Mouse (Mus musculus) hindbrain, embryonic 11.5 days (tissue): ENCODE data around the gene Med13l. TPM values are rescaled to one million over a fixed set of nuclear protein-coding genes. Genes with fewer than 3 reads are reported as not detected.

ENCODE experiments used
- ATAC-seq: fragments of 200-750 bp; cut with Nextera tagmentation; 2 replicates; pipeline ENCODE4 v1.8.0; 2017; ENCODE audit warnings: mild to moderate bottlenecking, moderate TSS enrichment, moderate library complexity; ENCODE audit not compliant: low FRiP score
- DNase-seq: peaks from one replicate; pipeline ENCODE4 v3.0.0-alpha.2; 2015; ENCODE audit warnings: low spot score
- H3K27ac ChIP-seq: fragments of 300-500 bp; sonication (generic); 2 replicates; pipeline ENCODE4 v1.5.1; 2014; ENCODE audit warnings: mild to moderate bottlenecking, low read depth, low read length
- H3K27me3 ChIP-seq: fragments of 300-500 bp; sonication (generic); 2 replicates; pipeline ENCODE4 v1.6.1; 2014; ENCODE audit warnings: mild to moderate bottlenecking, low read length, moderate library complexity, mixed read lengths; ENCODE audit not compliant: control insufficient read depth, insufficient read depth
- H3K36me3 ChIP-seq: fragments of 300-500 bp; sonication (generic); 2 replicates; pipeline ENCODE4 v1.6.1; 2014; ENCODE audit warnings: mild to moderate bottlenecking, low read length, moderate library complexity, mixed read lengths; ENCODE audit not compliant: control insufficient read depth, insufficient read depth
- H3K4me1 ChIP-seq: fragments of 300-500 bp; sonication (generic); replicated peaks from 2 replicates; pipeline ENCODE4 v1.6.1; 2014; ENCODE audit warnings: low read length, mixed read lengths; ENCODE audit not compliant: control insufficient read depth, insufficient read depth
- H3K4me2 ChIP-seq: fragments of 300-500 bp; sonication (generic); replicated peaks from 2 replicates; pipeline ENCODE4 v1.6.1; 2014; ENCODE audit warnings: mild to moderate bottlenecking, low read depth, low read length
- H3K4me3 ChIP-seq: fragments of 300-500 bp; sonication (generic); 2 replicates; pipeline ENCODE4 v1.5.1; 2014; ENCODE audit warnings: low read depth, low read length
- H3K9ac ChIP-seq: fragments of 300-500 bp; sonication (generic); 2 replicates; pipeline ENCODE4 v1.6.1; 2014; ENCODE audit warnings: low read depth, low read length
- H3K9me3 ChIP-seq: fragments of 300-500 bp; sonication (generic); 2 replicates; pipeline ENCODE4 v1.6.1; 2016; ENCODE audit warnings: low read length; ENCODE audit not compliant: control insufficient read depth
- WGBS: fragments of 180-500 bp; shearing (Covaris S2); extraction: QIAGEN DNeasy Blood & Tissue Kit; methylation state at CpG from one replicate; pipeline ENCODE4 v1.1.7; 2014; 5-methylcytosine and 5-hydroxymethylcytosine counted together
- polyA plus RNA-seq: library from polyadenylated mRNA; unstranded; fragments of >200 nt; fragmentation: Nextera tagmentation; extraction: Ambion mirVana; gene quantifications from 2 replicates; pipeline ENCODE4 v1.2.1, GENCODE M21; 2014

The Med13l gene
- polyA plus RNA-seq, 1 experiment from 2014 or later = 16.1 TPM

DNA sequence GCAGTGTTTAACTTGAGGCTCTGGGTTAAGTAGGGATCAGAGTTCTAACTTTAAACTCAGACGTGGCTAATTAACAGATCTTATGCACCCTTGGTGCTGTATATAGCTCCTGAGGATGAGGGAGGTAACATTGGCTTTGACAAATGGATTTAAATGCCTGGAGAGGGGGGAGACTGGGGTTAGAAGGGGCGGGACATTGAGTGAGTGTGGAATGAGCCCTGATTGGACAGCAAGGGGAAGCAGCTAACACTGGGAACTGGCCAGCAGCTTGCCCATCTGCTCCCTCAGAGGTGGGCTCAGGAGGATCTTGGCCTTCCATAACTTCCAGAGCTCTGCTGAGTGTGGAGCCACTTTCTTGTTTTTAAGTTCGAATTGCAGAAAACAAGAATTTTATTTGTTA, 171.7 kb downstream of the Med13l start:
- no peak overlapping the region for H3K4me2 ChIP-seq
- no peak overlapping the region for H3K4me3 ChIP-seq
- 69% methylated on average over 3 of the region's 3 CpGs for WGBS
- H3K27ac ChIP-seq = no peak overlapping the region
- H3K27me3 ChIP-seq = no peaks in the 10 kb centered on the region
- H3K36me3 ChIP-seq = peaks cover 9% of the 10 kb centered on the region
- H3K4me1 ChIP-seq = no peaks in the 10 kb centered on the region
- H3K9me3 ChIP-seq = no peaks in the 10 kb centered on the region
- no peak for ATAC-seq
- peak; percentile 20 for DNase-seq
- H3K9ac ChIP-seq = no peak overlapping the region

DNA sequence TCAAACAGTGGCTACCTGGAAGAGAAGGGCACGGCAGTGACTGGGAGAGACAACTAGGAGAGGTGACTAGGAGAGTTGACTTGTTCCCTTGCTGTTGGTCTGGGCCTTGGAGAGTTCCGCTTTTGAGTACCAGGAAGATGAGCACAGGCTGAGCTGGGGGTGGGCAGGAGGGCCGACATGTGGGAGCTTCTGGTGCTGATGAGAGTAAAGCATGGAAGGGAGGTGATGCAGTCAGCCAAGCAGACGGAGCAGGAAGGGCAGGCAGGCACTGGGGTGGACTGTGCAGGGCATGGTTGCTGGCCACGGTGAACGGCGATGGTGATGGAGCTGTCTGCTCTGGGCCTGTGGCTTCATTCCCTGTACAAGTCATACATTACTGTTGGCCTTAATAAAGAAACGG, 172.2 kb downstream of the Med13l start:
- H3K4me3 ChIP-seq = no peak overlapping the region
- H3K4me1 ChIP-seq = no peaks in the 10 kb centered on the region
- no peaks in the 10 kb centered on the region for H3K9me3 ChIP-seq
- no peak overlapping the region for H3K27ac ChIP-seq
- peaks cover 7% of the 10 kb centered on the region for H3K36me3 ChIP-seq
- WGBS = 87% methylated on average over 8 of the region's 8 CpGs
- no peak overlapping the region for H3K4me2 ChIP-seq
- DNase-seq (no peak), ATAC-seq (no peak)
- no peaks in the 10 kb centered on the region for H3K27me3 ChIP-seq
- no peak overlapping the region for H3K9ac ChIP-seq

DNA sequence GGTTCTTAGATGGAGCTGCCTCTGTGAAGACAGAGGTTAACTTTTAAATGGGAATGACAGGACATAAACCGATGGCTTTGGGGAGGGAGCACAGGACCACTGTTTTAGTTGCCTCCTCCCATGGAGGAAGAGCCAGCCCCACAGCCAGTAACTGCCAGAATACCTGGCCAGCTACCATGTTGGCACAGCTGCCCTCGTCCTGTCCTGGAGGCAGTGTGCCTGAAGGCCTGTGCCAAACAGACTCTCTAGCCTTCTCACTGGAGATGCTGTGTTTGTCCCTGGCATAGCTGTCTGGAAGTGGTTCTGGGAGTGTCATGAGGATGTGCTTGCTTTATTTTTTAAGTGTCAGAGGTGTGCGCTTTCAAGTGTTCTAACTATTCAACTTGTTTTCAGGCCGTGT, 173.1 kb downstream of the Med13l start:
- ATAC-seq = no peak
- whole genome bisulfite sequencing = 87% methylated on average over 4 of the region's 4 CpGs
- Histone ChIP-seq H3K36me3 (peaks cover 8% of the 10 kb centered on the region), H3K27me3 (no peaks in the 10 kb centered on the region), H3K4me2 (no peak overlapping the region), H3K4me1 (no peaks in the 10 kb centered on the region), H3K27ac (no peak overlapping the region), H3K9me3 (no peaks in the 10 kb centered on the region), H3K4me3 (no peak overlapping the region), H3K9ac (no peak overlapping the region)
- DNase-seq = no peak

DNA sequence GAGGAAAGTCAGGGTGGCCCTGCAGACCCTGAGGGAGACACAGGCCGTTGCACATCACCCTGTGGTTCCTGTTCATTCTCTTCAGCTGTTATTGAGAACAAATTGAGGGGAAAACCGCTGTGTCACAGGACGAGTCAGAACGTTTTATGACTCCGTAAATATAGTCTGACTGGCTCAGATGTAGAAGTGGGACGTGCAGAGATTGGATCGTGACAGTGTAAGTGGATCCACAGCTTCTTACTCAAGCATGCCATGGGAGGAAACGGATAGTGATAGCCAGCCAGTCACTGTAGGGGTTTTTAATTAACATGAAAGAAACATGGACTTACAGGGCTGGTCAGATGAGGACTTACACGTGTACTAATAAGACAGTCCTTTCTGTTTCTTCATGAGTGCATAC, 174.0 kb downstream of the Med13l start:
- Histone ChIP-seq H3K27me3 (no peaks in the 10 kb centered on the region), H3K36me3 (peaks cover 12% of the 10 kb centered on the region), H3K4me3 (no peak overlapping the region), H3K9ac (no peak overlapping the region), H3K27ac (no peak overlapping the region), H3K9me3 (no peaks in the 10 kb centered on the region), H3K4me2 (no peak overlapping the region), H3K4me1 (no peaks in the 10 kb centered on the region)
- ATAC-seq = no peak
- no peak for DNase-seq
- WGBS = 85% methylated on average over 9 of the region's 9 CpGs

DNA sequence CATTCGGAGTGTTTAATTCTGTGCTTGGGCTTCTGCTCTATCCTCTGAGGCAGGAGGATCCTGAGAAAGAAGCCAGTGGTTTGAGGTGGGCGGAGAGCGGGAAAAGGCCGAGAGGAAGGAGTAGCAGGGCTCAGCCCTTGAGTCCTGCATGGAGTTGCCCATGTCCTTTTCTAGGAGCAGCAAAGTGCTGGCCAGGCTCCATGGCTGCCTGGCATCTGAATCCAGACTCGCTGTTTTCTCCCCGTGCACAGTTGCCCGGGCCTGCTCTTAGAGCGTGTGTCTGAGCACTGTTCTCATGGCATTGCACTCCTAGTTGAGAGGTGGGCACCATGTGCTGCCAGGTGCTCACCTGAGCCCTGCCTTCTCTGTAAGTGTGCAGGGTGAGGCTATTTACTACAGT, 175.3 kb downstream of the Med13l start:
- H3K4me3 ChIP-seq = no peak overlapping the region
- H3K9ac ChIP-seq = no peak overlapping the region
- no peak for DNase-seq
- H3K4me1 ChIP-seq = no peaks in the 10 kb centered on the region
- no peaks in the 10 kb centered on the region for H3K9me3 ChIP-seq
- ATAC-seq = no peak
- no peak overlapping the region for H3K4me2 ChIP-seq
- WGBS = 91% methylated on average over 8 of the region's 8 CpGs
- no peak overlapping the region for H3K27ac ChIP-seq
- peaks cover 18% of the 10 kb centered on the region for H3K36me3 ChIP-seq
- no peaks in the 10 kb centered on the region for H3K27me3 ChIP-seq

DNA sequence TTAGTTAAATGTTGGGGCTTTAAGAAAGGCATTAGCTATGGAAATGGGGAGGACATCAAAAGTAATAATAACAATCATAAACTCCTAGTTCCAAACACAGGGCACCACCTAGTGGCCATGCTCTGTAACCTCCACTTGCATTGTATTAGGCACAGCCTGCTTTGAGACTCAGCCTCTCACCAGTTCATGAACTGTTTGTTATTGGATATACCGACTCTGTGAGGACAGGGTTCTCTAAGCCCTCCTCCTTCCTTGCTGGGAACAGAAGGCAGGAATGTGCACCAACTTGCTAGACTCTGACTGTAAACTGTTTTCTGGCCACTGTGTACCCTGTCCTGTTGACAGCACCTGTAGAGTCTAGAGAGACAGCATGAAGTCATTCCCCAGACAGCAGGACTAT, 177.1 kb downstream of the Med13l start:
- no peak overlapping the region for H3K4me2 ChIP-seq
- no peak overlapping the region for H3K9ac ChIP-seq
- WGBS = 41% methylated on average over 1 of the region's 1 CpGs
- peaks cover 18% of the 10 kb centered on the region for H3K36me3 ChIP-seq
- H3K27me3 ChIP-seq = no peaks in the 10 kb centered on the region
- no peak overlapping the region for H3K4me3 ChIP-seq
- no peak overlapping the region for H3K27ac ChIP-seq
- no peaks in the 10 kb centered on the region for H3K4me1 ChIP-seq
- DNase-seq (peak; percentile 70), ATAC-seq (no peak)
- H3K9me3 ChIP-seq = no peaks in the 10 kb centered on the region

DNA sequence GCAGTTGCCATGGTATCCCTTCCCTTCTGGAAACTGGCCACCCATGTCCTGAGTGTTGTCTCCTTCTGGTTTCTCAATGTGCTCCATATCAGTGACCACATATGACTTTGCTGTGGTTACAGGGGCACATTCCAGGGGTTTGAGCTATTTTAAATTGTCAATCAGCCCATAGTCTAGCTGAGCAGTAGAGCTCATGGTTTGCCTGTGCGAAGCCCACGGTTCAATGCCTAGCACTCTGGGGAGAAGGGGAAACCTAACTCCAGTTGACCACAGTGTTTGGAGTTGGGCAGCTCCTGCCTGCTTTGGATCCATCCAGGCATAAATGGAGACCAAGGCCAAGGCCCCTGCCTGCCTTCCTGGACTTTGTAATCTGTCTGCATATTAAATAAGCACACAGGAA, 182.6 kb downstream of the Med13l start:
- 90% methylated on average over 2 of the region's 2 CpGs for WGBS
- Histone ChIP-seq H3K9me3 (no peaks in the 10 kb centered on the region), H3K27me3 (no peaks in the 10 kb centered on the region), H3K4me1 (no peaks in the 10 kb centered on the region), H3K4me3 (no peak overlapping the region), H3K4me2 (no peak overlapping the region), H3K9ac (no peak overlapping the region), H3K27ac (no peak overlapping the region), H3K36me3 (peaks cover 18% of the 10 kb centered on the region)
- ATAC-seq (no peak), DNase-seq (no peak)

DNA sequence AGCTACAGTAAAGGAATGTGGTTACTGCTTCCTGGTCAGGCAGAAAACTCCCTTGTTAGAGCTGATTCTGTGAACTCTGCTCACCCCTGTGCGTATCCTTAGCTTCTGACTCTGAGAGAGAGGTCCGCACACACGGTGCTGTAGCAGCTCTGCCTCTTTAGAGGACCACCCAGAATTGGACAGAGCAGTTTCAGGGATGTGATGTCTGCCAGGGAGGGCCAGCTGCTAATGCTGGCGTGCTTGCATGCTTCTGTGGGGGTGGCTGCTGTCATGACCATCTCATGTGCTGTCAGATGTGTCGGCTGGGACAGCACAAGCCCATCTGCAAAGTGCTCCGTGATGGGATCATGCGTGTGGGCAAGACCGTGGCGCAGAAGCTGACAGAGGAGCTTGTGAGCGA, 186.5 kb downstream of the Med13l start:
- DNase-seq = no peak
- Histone ChIP-seq H3K9ac (no peak overlapping the region), H3K27ac (no peak overlapping the region), H3K9me3 (no peaks in the 10 kb centered on the region), H3K36me3 (peaks cover 4% of the 10 kb centered on the region; the same call in 1 of the 2 replicates), H3K4me1 (no peaks in the 10 kb centered on the region), H3K27me3 (no peaks in the 10 kb centered on the region), H3K4me2 (no peak overlapping the region), H3K4me3 (no peak overlapping the region)
- no peak for ATAC-seq
- 94% methylated on average over 10 of the region's 10 CpGs for WGBS

DNA sequence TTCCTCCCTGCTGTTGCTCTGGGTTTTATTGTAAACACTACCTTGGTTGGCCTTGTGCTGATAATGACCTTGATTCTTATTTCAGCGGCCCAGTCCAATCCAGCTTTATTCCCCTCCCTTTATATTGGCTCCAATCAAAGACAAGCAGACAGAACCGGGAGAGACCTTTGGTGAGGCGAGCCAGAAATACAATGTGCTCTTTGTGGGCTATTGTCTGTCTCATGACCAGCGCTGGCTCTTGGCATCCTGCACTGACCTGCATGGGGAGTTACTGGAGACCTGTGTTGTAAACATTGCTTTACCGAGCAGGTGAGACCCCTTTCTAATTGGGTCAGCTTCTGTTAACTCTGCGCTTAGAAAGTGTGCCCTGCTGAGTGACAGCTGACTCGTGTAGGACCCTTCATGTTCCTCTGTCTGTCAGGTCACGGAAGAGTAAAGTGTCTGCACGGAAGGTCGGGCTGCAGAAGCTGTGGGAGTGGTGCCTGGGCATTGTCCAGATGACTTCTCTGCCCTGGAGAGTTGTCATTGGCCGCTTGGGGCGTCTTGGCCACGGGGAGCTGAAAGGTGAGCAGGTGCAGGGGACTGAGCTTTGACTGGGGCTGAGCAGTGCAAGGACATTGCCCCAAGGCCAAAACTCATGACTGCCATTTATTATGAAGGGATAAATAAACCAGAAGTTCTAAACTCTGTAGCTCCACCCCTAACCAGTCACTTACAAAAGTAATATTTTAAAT, 191.1 kb downstream of the Med13l start:
- no peak overlapping the region for H3K4me2 ChIP-seq
- peaks cover 6% of the 10 kb centered on the region; the same call in 1 of the 2 replicates for H3K36me3 ChIP-seq
- no peak overlapping the region for H3K9ac ChIP-seq
- no peaks in the 10 kb centered on the region for H3K27me3 ChIP-seq
- H3K9me3 ChIP-seq = no peaks in the 10 kb centered on the region
- 76% methylated on average over 13 of the region's 13 CpGs for WGBS
- ATAC-seq (no peak), DNase-seq (no peak)
- H3K4me1 ChIP-seq = no peaks in the 10 kb centered on the region
- no peak overlapping the region for H3K27ac ChIP-seq
- H3K4me3 ChIP-seq = no peak overlapping the region
